Mouse (Mus musculus): ENCODE measurements around the gene Sept10. TPM values are rescaled to one million over a fixed set of nuclear protein-coding genes. Genes with fewer than 3 reads are reported as not detected.

Gene Sept10
- 1.2 and 1.8 TPM in 2 replicates for polyA plus RNA-seq (2012; rRNA removed; ENCODE audit: low replicate concordance)

GRCm38 (mm10) chr10:59221473-59222270, at the start of gene Sept10, which contains the start of gene Sowahc:
Gene Sept10 (minus strand): TSS chr10:59221847.
Gene Sowahc (plus strand): TSS chr10:59221953.

Other genes with a start within 250 kb of the Sept10 start
- 1.5 and 1.7 TPM in 2 replicates for gene Sowahc, start 106 bp upstream of the Sept10 start, polyA plus RNA-seq (2012; rRNA removed; ENCODE audit: low replicate concordance)
- 0.78 and 1.4 TPM in 2 replicates for gene P4ha1, start 101.4 kb upstream of the Sept10 start, polyA plus RNA-seq (2012; rRNA removed; ENCODE audit: low replicate concordance)
- 2.0 and 2.2 TPM in 2 replicates for gene Gm10273, start 173.8 kb upstream of the Sept10 start, polyA plus RNA-seq (2012; rRNA removed; ENCODE audit: low replicate concordance)
- gene Pla2g12b, start 181.8 kb upstream of the Sept10 start, polyA plus RNA-seq (2012; rRNA removed; ENCODE audit: low replicate concordance) = 33.3 and 76.4 TPM in 2 replicates
- gene Oit3, start 219.9 kb upstream of the Sept10 start, polyA plus RNA-seq (2012; rRNA removed; ENCODE audit: low replicate concordance) = 0.65 TPM in 1 of 2 replicates, not detected in the other

Data from duodenum, adult 2 months (tissue).